Mouse (Mus musculus) small intestine, adult 2 months (tissue): Measurements from ENCODE around the gene Hist2h4. TPM values are rescaled to one million over a fixed set of nuclear protein-coding genes. Genes with fewer than 3 reads are reported as not detected.
"Not testable (repeated sequence)": the region's sequence is repeated elsewhere in the genome, so short reads cannot be mapped to it uniquely, and the experiment has no call there.

ENCODE experiments used
- H3K27ac ChIP-seq: fragments of 200-500 bp; 2 replicates; pipeline ENCODE4 v1.5.1; 2012; ENCODE audit warnings: low read depth, low read length, control low read depth, inconsistent platforms; ENCODE audit not compliant: insufficient read depth
- H3K27me3 ChIP-seq: fragments of 200-500 bp; 2 replicates; pipeline ENCODE4 v1.6.1; 2012; ENCODE audit warnings: mild to moderate bottlenecking, moderate library complexity, low read length, inconsistent platforms; ENCODE audit not compliant: control insufficient read depth, insufficient read depth
- H3K36me3 ChIP-seq: fragments of 200-500 bp; 2 replicates; pipeline ENCODE4 v1.6.1; 2012; ENCODE audit warnings: mild to moderate bottlenecking, low read length, control low read depth, inconsistent platforms; ENCODE audit not compliant: control insufficient read depth, insufficient read depth
- H3K4me1 ChIP-seq: fragments of 200-500 bp; 2 replicates; pipeline ENCODE4 v1.6.1; 2012; ENCODE audit warnings: low read length, inconsistent platforms, mixed read lengths; ENCODE audit not compliant: control insufficient read depth, insufficient read depth, insufficient read length
- H3K4me3 ChIP-seq: fragments of 200-500 bp; 2 replicates; pipeline ENCODE4 v1.5.1; 2012; ENCODE audit warnings: low read depth, mild to moderate bottlenecking, control low read depth, inconsistent platforms, low read length, moderate library complexity
- CTCF ChIP-seq: fragments of 200-500 bp; IDR thresholded peaks from 2 replicates; pipeline ENCODE4 v1.5.1; 2012; ENCODE audit warnings: low read depth, mild to moderate bottlenecking, control low read depth, inconsistent platforms, low read length, moderate library complexity, mixed read lengths; ENCODE audit not compliant: insufficient replicate concordance, insufficient read length; ENCODE audit errors: extremely low read depth
- POLR2A ChIP-seq: fragments of 200-500 bp; IDR thresholded peaks from 2 replicates; pipeline ENCODE4 v1.6.1; 2012; ENCODE audit warnings: low read depth, mild to moderate bottlenecking, control low read depth, inconsistent platforms, low read length, moderate library complexity
- WGBS: fragments of 180-500 bp; shearing (Covaris S2); methylation state at CpG from one replicate; pipeline ENCODE4 v1.1.7; 2018; 5-methylcytosine and 5-hydroxymethylcytosine counted together
- polyA plus RNA-seq: library from polyadenylated mRNA; depleted of rRNA; stranded (reverse); fragments of >200 nt; gene quantifications from 2 replicates; pipeline ENCODE4 v1.2.3, GENCODE M21; 2012

Hist2h4 gene
- polyA plus RNA-seq, 1 experiment: 6.3 TPM

DNA sequence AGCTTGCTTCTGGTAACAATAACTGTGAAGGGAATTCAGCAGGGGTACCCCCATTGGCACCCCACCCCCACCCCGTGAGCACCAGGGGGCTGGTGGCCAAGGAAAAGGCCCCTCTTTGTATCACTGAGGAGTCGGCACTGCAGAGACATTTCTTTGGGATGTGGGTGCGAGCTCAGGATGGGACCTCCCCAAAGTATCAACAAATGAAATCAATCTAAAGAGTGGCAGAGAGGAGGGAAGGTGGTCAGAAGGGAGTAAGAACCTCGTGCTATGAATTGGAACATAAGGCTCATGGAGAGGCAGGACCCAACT is 14.1 kb downstream of the Hist2h4 start:
- H3K4me1 ChIP-seq: peaks cover 4% of the 10 kb centered on the region; the same call in 1 of the 2 replicates
- TF ChIP-seq POLR2A: no peak
- TF ChIP-seq CTCF: no peak
- no peaks in the 10 kb centered on the region for H3K27me3 ChIP-seq
- no peak overlapping the region for H3K4me3 ChIP-seq
- 61% methylated on average over 4 of the region's 4 CpGs for WGBS
- no peak overlapping the region for H3K27ac ChIP-seq
- no peaks in the 10 kb centered on the region for H3K36me3 ChIP-seq

DNA sequence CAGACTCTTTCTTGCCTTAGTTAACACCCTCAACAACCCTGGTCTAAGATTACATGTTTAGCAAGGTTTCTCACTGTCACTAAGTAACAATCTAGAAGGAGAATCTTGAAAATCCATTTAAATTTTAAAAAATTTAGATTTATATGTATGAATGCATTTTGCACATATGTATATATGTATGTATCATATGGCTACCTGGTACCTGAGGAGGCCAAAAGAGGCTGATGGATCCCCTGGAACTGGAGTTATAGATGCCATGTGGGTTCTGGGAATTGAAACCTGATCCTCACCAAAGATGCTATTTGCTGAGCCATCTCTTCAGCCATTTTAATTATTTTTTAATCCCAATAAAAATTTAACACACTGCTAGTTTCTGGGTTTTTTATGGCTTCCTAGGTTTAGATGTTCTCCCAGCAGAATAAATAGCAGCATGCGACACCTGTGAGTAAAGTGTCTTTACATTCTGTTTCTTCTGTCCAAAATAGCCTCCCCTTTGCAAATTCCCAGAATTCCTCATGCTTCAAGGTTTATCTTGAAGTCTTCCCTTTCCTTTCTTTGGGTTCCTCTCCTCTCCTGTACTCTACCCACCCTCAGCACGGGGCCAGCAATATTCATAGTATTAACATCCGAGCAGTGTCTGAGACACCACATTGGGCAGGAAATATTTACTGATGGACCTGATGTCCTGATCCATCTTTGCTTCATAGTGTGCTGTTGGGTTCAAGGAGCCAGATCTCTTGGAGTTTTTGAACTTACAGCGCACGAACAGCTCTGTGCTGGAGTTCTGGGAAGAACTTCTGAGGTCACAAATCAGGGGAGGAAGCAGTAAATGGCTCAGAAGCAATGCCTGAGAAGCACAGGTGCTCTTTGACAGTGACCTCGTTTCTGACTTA is 14.7 kb downstream of the Hist2h4 start:
- TF ChIP-seq POLR2A (no peak), CTCF (no peak)
- no peak overlapping the region for H3K4me3 ChIP-seq
- H3K36me3 ChIP-seq: no peaks in the 10 kb centered on the region
- H3K4me1 ChIP-seq: peaks cover 6% of the 10 kb centered on the region; the same call in 1 of the 2 replicates
- WGBS: 45% methylated on average over 6 of the region's 6 CpGs
- H3K27me3 ChIP-seq: no peaks in the 10 kb centered on the region
- H3K27ac ChIP-seq: no peak overlapping the region

DNA sequence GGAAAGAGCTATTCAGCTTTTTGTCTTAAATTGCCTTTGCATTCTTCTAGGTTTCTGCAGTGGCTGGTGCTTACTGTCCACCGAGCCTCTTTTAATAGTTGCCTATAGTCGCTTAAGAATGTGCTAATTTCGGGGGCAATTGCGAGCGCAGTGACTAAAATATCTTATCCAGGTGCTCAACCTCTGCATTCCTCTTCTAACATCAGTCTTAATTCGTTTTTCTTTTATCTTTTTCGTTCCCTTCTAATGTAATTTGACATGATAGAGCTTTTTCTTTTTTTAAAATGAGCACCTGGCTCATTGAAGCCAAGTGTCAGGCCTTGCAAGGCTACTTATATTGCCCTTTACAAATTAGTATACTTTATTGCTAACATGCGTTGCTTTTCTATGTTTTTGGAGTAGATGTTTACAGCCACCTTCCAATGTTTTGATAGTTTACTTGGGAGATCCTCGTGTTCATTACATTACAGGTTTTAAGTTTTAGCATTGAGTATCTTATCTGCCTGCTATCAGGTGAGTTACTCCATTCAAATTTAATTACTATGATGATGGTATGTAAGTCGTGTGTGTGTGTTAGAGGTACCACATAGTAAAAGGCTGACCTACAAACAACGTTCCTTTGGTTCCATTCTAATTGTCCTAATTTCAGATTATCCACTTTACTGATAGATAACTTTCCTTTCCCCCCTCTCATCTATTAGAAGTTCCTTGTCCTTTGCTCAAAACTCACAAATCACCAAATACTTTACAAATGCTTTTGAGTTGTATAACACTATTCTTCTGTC is 15.6 kb downstream of the Hist2h4 start:
- Histone ChIP-seq H3K27ac (no peak overlapping the region), H3K36me3 (no peaks in the 10 kb centered on the region), H3K4me1 (peaks cover 6% of the 10 kb centered on the region; the same call in 1 of the 2 replicates), H3K4me3 (peak overlapping the region; percentile 27; the same call in 1 of the 2 replicates), H3K27me3 (no peaks in the 10 kb centered on the region)
- WGBS: 11% methylated on average over 11 of the region's 11 CpGs
- no peak for TF ChIP-seq CTCF
- TF ChIP-seq POLR2A: no peak

DNA sequence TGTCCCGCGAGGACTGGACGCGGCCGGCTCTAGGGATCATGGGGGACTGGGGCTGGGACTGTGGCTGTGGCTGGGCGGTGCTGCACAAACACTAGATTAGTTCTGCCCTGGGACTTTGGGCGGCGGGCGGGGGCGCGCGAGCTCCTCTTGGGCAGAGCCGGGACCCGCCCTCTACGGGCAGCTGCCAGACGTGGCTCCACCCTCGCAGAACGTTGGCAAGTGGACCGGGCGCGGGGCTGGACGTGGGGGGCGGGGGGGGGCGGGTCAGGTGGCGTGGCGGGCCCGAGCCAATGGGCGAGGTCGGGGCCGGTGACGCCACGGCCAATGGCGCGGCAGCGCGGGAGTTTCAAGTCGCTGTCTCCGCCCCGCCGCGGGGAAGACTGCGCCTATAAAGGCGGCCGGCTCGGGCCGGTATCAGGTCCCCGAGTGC is 16.7 kb downstream of the Hist2h4 start, which contains the start of gene Hist2h3c1:
TSS of gene Hist2h3c1 (plus strand) at position 259 of the 430 bp plus-strand sequence.
- H3K36me3 ChIP-seq, H3K27me3 ChIP-seq, H3K4me1 ChIP-seq: not testable (repeated sequence)
- H3K27ac ChIP-seq: peak within 1 kb of the TSS; percentile 89
- WGBS: 0% methylated on average over 4 of the region's 47 CpGs
- H3K4me3 ChIP-seq: peak within 1 kb of the TSS; percentile 62

DNA sequence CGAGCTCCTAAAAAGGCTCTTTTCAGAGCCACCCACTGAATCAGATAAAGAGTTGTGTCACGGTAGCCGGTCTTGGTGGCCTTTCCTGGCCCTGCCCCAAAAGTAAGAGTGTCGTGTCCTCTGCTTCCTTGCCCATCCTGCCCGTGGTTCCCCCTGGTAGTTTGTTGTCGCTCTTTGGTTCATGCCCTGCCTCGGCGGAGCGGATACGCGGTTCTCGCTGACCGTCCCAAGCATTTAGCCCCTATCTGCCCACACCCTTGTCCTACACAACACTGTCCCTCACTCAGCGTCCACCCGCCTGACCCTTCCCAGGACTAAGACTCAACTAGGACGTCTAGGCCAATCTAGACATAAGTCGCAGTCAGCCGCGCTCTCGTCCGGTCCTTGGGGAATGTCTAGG is 17.1 kb downstream of the Hist2h4 start:
- Histone ChIP-seq H3K27ac (peak overlapping the region; percentile 89), H3K4me3 (peak overlapping the region; percentile 62)
- not testable (repeated sequence) for H3K4me1 ChIP-seq, H3K27me3 ChIP-seq, H3K36me3 ChIP-seq
- 2% methylated on average over 12 of the region's 21 CpGs for WGBS

DNA sequence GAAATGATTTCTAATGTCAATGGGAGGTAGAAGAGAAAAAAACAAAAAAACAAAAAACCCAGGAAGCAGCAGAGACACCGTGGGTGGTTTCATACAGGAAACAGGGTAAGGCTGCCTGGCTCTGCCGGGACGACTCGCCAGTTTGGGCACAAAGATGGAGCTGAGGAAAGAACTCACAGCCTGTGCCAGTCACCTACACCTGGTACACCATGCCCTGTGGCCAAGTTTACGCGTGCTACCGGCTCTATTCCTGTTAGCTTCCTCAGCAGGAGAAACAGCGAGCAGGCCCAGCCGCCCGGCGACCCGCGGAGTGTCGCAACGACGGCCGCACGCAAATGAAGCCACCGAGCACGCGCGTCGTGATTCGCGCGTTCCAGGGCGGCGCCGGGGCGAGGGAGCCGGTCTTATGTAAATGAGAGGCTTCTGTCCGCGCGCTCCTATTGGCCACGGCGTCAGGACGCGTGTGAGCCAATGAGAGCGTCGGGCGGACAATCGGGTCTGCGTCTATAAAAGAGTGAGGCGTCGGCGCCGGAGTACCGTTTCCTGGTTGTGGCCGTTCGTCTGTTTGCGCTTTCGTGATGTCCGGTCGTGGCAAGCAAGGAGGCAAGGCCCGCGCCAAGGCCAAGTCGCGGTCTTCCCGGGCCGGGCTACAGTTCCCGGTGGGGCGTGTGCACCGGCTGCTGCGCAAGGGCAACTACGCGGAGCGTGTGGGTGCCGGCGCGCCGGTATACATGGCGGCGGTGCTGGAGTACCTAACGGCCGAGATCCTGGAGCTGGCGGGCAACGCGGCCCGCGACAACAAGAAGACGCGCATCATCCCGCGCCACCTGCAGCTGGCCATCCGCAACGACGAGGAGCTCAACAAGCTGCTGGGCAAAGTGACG is 17.9 kb downstream of the Hist2h4 start, which contains the start of gene Hist2h2aa1:
TSS of gene Hist2h2aa1 (plus strand) at position 495 of the 884 bp plus-strand sequence.
- WGBS: under 1% methylated on average over 40 of the region's 88 CpGs
- Histone ChIP-seq H3K4me3 (peak within 1 kb of the TSS; percentile 76), H3K27ac (peak within 1 kb of the TSS; percentile 100)
- H3K27me3 ChIP-seq, H3K36me3 ChIP-seq, H3K4me1 ChIP-seq: not testable (repeated sequence)
- peak; percentile 49; the same call in 1 of the 2 replicates for TF ChIP-seq POLR2A
